Mouse (Mus musculus): ENCODE measurements at regions not wholly inside any gene's neighbourhood (a gene's known extent, or its start where the extent isn't known, plus 50 kb on each side); places are given as distances from the start of the nearest gene placed in this dataset.

GRCm38 (mm10) chr5:74943737-74944403 is 100.7 kb downstream of the Chic2 start:
- peak; percentile 90 for DNase-seq

DNA sequence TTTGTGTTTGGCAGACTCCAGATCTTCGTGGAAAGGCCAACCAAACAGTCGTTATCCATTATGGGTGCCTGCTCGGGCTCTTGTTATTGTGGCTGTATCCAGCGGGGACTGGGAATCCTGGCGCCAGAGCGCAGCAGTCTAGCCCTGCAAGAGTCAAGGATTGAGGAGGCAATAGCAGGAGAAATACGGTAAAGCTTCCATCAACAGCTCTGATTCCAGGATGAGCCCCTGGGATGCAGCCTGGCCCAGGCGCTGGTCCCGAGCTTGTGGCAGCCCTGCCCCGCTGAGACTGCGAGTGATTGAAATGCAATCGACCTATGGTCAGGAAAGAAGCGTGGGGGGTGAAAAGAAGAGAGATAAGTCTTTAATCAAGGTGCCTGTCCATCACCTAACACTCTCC is 103.1 kb downstream of the Chic2 start:
- DNase-seq = peak; percentile 58

DNA sequence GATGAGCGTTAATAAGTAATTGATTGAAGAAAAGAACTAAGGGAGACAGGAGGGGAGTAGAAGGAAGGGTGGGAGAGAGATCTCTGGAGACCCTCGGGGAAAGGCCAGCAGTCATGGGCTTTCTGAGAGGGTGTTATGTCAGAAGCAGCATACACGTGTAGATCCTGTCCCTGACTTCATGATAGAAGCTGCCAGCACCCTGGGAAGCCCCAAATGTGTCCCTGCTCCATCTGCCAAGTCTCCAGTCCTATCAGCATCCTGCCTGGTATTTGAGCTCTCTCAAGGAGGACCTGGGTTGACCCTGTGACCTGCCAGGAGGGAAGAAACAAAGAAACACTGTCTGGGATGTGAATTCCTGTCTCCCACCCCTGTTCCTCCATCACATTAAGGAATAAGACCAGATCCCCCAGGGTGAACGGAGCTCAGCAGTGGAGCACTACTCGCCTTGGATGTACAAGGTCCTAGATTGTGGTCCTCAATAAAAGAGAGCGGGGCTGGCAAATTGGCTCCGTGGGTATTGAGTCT is 107.1 kb downstream of the Chic2 start:
- no peak for DNase-seq

DNA sequence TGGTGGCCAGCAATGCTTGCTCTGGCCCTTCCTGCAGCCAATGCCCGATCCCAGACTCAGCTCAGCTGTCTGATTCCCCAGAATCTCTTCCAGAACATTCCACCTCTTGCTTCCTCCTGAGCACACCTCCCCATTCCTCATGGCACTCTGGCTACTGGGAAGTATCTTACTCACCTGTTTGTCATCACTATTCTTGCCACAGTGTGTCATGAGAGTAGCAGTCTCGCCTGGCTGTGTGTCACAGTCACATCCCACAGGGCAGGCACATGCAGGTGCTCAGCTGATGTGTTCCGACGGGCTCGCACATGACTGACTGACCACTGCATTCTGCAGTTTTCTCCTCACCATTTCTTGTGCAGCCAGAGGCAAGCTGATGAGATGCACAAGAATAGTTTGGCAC is 108.5 kb downstream of the Chic2 start:
- DNase-seq = no peak

GRCm38 (mm10) chr5:74935676-74936075 is 108.9 kb downstream of the Chic2 start:
- DNase-seq = no peak

- DNase-seq = no peak
Measured at GRCm38 (mm10) chr5:74933276-74933675, 111.3 kb downstream of the Chic2 start.

GRCm38 (mm10) chr5:74932206-74932605 is 112.4 kb downstream of the Chic2 start:
- DNase-seq = no peak

- no peak for DNase-seq
Measured at GRCm38 (mm10) chr5:74931765-74932164, 112.8 kb downstream of the Chic2 start.

DNA sequence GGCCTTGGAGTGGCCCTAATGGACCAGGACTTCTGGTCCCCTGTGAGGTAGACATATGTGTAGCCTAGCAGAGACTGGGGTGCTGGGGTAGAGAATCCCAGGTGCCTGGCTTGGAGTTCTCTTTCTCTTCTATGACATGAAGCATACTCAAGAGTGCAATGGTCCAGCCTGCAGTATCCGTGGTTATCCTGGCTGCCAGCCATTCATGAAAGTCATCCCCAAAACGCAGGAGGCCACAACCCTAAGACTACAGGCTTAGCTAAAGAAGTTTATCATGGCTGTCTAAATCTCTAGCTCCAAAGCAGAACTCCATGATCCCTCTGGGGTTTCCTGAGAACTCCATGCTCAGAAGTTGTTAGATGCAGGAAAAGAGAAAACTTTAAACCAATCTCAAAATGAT is 117.0 kb downstream of the Chic2 start:
- DNase-seq = no peak

- no peak for DNase-seq
Measured at GRCm38 (mm10) chr5:74925769-74926168, 118.8 kb downstream of the Chic2 start.

- DNase-seq = no peak
Measured at GRCm38 (mm10) chr5:74924031-74924533, 120.5 kb downstream of the Chic2 start.

- DNase-seq = no peak
Measured at GRCm38 (mm10) chr5:74923337-74923736, 121.2 kb downstream of the Chic2 start.

- no peak for DNase-seq
Measured at GRCm38 (mm10) chr5:74922881-74923280, 121.7 kb downstream of the Chic2 start.

DNA sequence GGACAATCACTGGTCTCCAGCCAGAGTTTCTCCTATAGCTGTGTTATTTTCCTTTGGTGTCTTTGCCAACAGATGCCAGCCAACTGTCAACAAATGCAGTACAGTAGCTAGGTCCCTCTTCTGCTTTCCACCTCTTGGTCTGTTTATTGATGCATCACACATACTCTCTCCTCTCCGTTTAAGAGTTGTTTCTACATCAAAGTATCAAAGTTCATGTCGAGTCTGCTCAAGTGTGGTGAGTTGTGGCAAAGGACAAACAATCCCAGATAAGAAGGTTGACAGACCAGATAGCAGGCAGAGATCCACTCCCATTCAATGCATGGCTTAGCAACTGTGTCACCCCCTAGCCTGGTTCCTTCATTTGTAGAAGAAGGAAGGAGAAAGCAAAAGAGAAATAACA is 123.6 kb downstream of the Chic2 start:
- no peak for DNase-seq

GRCm38 (mm10) chr5:74920490-74920889 is 124.1 kb downstream of the Chic2 start:
- DNase-seq = peak; percentile 31

- no peak for DNase-seq
Measured at GRCm38 (mm10) chr5:74905504-74906061, 139.0 kb downstream of the Chic2 start.

- DNase-seq = no peak
Measured at GRCm38 (mm10) chr5:74904927-74905503, 139.6 kb downstream of the Chic2 start.

DNA sequence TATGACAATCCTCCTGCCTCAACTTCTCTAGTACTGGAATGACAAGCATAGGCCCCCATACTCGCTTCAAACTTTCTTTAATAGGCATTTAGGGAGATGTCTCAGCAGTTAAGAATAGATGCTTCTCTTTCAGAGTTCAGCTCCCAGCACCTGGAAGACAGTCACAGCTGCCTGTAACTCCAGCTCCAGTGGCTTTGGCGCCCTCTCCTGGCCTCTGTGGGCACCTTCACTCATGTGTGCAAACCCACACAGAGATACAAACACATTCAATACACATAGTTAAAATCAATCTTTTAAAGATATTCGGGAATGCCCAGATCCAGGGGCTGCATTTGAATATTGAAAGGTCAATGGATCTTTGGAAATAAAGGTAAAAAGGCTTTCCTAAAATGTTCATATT is 140.2 kb downstream of the Chic2 start:
- DNase-seq = no peak

DNA sequence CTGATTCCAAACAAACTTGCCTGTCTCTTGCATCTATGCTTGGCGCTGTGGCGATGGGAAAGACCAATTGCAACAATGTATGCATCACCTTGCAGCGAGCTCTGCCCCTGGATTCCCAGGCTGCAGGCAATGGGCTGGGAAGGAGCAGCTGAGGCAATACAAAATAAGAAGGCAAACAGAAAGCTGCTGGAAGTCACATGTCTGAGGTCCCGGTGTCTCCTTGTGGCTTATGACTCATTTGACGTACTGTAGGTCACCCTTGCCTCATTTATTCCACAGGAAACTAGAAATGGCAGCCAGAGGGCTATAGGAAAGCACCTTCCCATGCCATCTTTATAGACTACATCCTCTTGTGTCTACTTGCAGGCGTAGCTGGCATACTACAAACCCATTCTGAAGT is 140.9 kb downstream of the Chic2 start:
- DNase-seq = no peak

DNA sequence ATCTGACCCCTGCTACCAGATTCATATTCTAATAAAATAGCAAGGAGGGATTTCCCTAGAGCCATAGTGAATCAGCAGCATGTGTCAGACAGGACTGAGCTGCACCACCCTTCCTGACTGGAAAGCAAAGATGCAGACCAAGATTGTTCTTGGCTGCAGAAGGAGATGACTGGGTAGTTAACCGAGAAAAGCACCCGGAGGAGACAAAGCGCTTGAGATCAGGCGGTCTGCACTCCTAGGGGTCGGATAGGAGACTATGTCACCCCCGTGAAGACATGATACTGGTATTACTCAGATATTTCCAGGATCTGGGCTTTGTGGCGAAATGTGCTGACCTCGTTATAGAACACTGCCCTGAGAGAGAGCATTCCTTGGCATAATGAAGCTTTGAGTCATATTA is 147.4 kb downstream of the Chic2 start:
- no peak for DNase-seq

DNA sequence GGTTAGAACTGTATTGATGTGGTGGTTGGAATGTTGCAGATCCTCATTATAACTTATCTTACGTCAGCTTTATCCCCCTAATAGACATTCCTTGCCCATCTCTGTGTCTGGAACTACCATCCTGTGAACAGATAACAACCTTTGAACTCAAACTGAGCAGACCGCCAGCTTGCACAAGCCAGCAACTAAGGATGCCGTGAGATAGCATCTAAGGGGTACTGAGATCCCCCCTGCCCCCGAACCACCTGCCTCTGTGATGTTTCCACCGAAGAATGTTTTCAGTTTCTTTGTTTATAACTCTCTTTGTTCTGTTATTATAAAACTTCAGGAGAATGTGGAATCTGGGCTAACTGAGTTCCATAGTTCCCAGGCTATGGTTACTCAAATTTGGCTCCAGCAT is 151.3 kb downstream of the Chic2 start:
- DNase-seq = no peak

DNA sequence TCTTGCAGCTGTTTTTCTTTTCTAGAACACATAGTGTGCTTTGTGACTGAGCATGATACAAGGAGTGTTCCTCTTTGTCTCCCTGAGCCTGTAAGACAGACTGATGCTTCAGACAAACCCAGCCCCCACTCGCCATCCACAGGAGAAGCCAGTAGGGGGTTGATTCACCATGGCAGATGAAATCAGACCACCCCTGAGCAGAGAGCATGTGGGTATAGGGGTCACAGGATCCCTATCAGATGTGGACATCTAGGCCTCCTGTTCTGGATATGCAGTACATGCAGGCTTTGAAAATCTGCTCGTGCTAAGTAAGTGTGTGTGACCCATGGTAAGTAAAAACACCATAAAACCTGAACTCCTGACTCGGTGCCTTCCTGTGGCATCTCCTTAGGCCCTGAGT is 153.0 kb downstream of the Chic2 start:
- peak; percentile 40 for DNase-seq

DNA sequence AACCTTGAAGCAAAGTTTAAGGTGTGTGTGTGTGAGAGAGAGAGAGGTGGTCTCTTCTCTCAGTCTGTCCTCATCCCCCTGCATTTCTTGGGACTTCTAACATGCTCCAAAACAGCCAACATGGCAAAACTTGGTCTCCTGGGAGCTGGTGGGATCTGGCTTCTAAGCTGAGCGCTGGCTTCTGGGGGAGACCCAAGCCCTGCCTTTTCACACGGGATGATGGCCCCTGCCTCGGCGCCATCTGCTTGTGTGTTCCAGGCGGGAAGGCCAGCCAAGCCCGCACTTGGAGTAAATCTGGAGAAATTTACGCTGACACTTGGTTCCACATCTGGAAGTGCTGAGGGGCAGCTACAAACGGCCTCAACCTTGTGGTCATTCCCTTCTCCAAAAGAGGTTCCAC is 155.6 kb downstream of the Chic2 start:
- DNase-seq = no peak

DNA sequence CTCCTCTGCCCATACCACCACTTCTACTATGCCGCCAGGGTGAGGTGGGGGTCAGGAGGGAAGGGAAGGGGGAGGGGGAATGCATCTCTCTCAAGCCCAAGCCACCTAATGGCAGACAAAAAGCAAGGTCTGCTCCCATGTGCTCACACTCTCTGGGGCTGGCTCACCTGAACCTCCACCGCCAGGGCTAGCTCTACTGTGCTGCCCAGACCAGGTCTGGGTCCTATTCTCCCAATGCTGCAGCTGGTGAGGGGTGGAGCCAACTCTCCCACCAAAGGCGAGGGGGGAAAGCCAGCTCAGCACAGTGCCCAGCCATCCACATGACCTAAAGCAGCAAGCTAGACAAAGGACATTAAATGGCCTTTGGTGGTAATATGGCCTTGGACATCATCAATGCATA is 158.6 kb downstream of the Chic2 start:
- DNase-seq = no peak
